Mouse (Mus musculus) fibroblast of lung, adult 2 months (primary cell): ENCODE data around the gene Guf1.

Source experiments
- DNase-seq: peaks from one replicate; pipeline ENCODE4 v3.0.0-alpha.2; 2011; ENCODE audit warnings: low read depth

Gene Guf1

GRCm38 (mm10) chr5:69556628-69557403 lies at the start of gene Guf1:
Guf1 (plus strand) TSS chr5:69556923.
- peak; percentile 65 for DNase-seq

GRCm38 (mm10) chr5:69507045-69507444 lies 49.7 kb upstream of the Guf1 start:
- no peak for DNase-seq

- no peak for DNase-seq
These were observed 45.1 kb upstream of the Guf1 start for GRCm38 (mm10) chr5:69511631-69512030.

GRCm38 (mm10) chr5:69512203-69512602 lies 44.5 kb upstream of the Guf1 start:
- no peak for DNase-seq

GRCm38 (mm10) chr5:69520661-69521278 lies 36.0 kb upstream of the Guf1 start:
- DNase-seq = peak; percentile 19

- no peak for DNase-seq
These were observed 34.7 kb upstream of the Guf1 start for GRCm38 (mm10) chr5:69522064-69522463.

- no peak for DNase-seq
These were observed 32.8 kb upstream of the Guf1 start for GRCm38 (mm10) chr5:69523944-69524343.

- no peak for DNase-seq
These were observed 15.0 kb upstream of the Guf1 start for GRCm38 (mm10) chr5:69541680-69542079.

- DNase-seq = no peak
These were observed 14.2 kb upstream of the Guf1 start, which contains the start of gene Yipf7 for GRCm38 (mm10) chr5:69542489-69542888. Yipf7 (minus strand) TSS chr5:69542648.

- peak; percentile 8 for DNase-seq
These were observed 747 bp downstream of the Guf1 start for GRCm38 (mm10) chr5:69557404-69557935.

- peak; percentile 73 for DNase-seq
These were observed 35.1 kb downstream of the Guf1 start, which contains the start of gene Gnpda2 for GRCm38 (mm10) chr5:69591640-69592461. Gnpda2 (minus strand) TSS chr5:69592340.

GRCm38 (mm10) chr5:69601027-69601426 lies 44.3 kb downstream of the Guf1 start:
- DNase-seq = no peak

GRCm38 (mm10) chr5:69613209-69613796 lies 56.6 kb downstream of the Guf1 start:
- no peak for DNase-seq

- no peak for DNase-seq
These were observed 64.2 kb downstream of the Guf1 start for GRCm38 (mm10) chr5:69620899-69621298.
